Mouse (Mus musculus): ENCODE data around the gene Etl4. TPM values are rescaled to one million over a fixed set of nuclear protein-coding genes. Genes with fewer than 3 reads are reported as not detected.
A peak's percentile ranks its signal among the peaks of the same experiment; 100 is the strongest.

Etl4 gene
- polyA plus RNA-seq, 1 experiment from 2014 or later, result 3.8 TPM

- Histone ChIP-seq H3K4me1 (replicated peaks) (peaks cover 6% of the 10 kb centered on the region; the same call in 1 of the 2 replicates), H3K27ac (no peak overlapping the region), H3K9me3 (no peaks in the 10 kb centered on the region), H3K9ac (replicated peaks) (no peak overlapping the region), H3K4me3 (replicated peaks) (no peak overlapping the region), H3K4me2 (replicated peaks) (no peak overlapping the region), H3K36me3 (no peaks in the 10 kb centered on the region), H3K27me3 (no peaks in the 10 kb centered on the region)
- 31% methylated on average over 6 of the region's 6 CpGs for WGBS
- peak; percentile 92 for ATAC-seq
Measured at GRCm38 (mm10) chr2:20779484-20780381, 870.2 kb downstream of the Etl4 start.

GRCm38 (mm10) chr2:20801236-20801890, 891.8 kb downstream of the Etl4 start:
- no peak overlapping the region for H3K9ac ChIP-seq (replicated peaks)
- H3K36me3 ChIP-seq, result no peaks in the 10 kb centered on the region

GRCm38 (mm10) chr2:20811506-20811905, 901.9 kb downstream of the Etl4 start:
- no peaks in the 10 kb centered on the region; the same call in 1 of the 2 replicates for H3K9me3 ChIP-seq
- H3K4me1 ChIP-seq (replicated peaks), result no peaks in the 10 kb centered on the region
- no peak overlapping the region for H3K4me3 ChIP-seq (replicated peaks)
- H3K27ac ChIP-seq, result no peak overlapping the region
- ATAC-seq, result no peak
- no peak overlapping the region for H3K9ac ChIP-seq (replicated peaks)
- H3K36me3 ChIP-seq, result no peaks in the 10 kb centered on the region
- no peak overlapping the region for H3K4me2 ChIP-seq (replicated peaks)
- 88% methylated on average over 8 of the region's 8 CpGs for WGBS
- no peaks in the 10 kb centered on the region for H3K27me3 ChIP-seq

More at GRCm38 (mm10) chr2:20801236-20801890, 891.8 kb downstream of the Etl4 start:
- no peaks in the 10 kb centered on the region for H3K9me3 ChIP-seq
- H3K4me2 ChIP-seq (replicated peaks), result no peak overlapping the region
- H3K4me1 ChIP-seq (replicated peaks), result no peaks in the 10 kb centered on the region
- ATAC-seq, result no peak
- H3K4me3 ChIP-seq (replicated peaks), result no peak overlapping the region
- H3K27ac ChIP-seq, result no peak overlapping the region
- 54% methylated on average over 8 of the region's 8 CpGs for WGBS
- H3K27me3 ChIP-seq, result no peaks in the 10 kb centered on the region

- WGBS, result 73% methylated on average over 2 of the region's 2 CpGs
- no peak overlapping the region for H3K4me2 ChIP-seq (replicated peaks)
- H3K4me1 ChIP-seq (replicated peaks), result no peaks in the 10 kb centered on the region
- no peak overlapping the region for H3K4me3 ChIP-seq (replicated peaks)
- ATAC-seq, result no peak
- no peaks in the 10 kb centered on the region for H3K36me3 ChIP-seq
- H3K9me3 ChIP-seq, result no peaks in the 10 kb centered on the region; the same call in 1 of the 2 replicates
- H3K9ac ChIP-seq (replicated peaks), result no peak overlapping the region
- H3K27me3 ChIP-seq, result no peaks in the 10 kb centered on the region
- H3K27ac ChIP-seq, result no peak overlapping the region
Measured at GRCm38 (mm10) chr2:20813986-20814385, 904.4 kb downstream of the Etl4 start.

GRCm38 (mm10) chr2:20818226-20818625, 908.6 kb downstream of the Etl4 start:
- Histone ChIP-seq H3K9ac (replicated peaks) (no peak overlapping the region), H3K9me3 (no peaks in the 10 kb centered on the region; the same call in 1 of the 2 replicates), H3K27ac (no peak overlapping the region), H3K4me2 (replicated peaks) (no peak overlapping the region), H3K27me3 (no peaks in the 10 kb centered on the region), H3K4me3 (replicated peaks) (no peak overlapping the region), H3K4me1 (replicated peaks) (no peaks in the 10 kb centered on the region), H3K36me3 (no peaks in the 10 kb centered on the region)
- WGBS, result 87% methylated on average over 7 of the region's 7 CpGs
- ATAC-seq, result no peak

GRCm38 (mm10) chr2:20826258-20826657, 916.7 kb downstream of the Etl4 start:
- no peak for ATAC-seq
- no peaks in the 10 kb centered on the region for H3K36me3 ChIP-seq
- H3K9me3 ChIP-seq, result no peaks in the 10 kb centered on the region
- no peak overlapping the region for H3K4me3 ChIP-seq (replicated peaks)
- H3K27me3 ChIP-seq, result no peaks in the 10 kb centered on the region
- H3K9ac ChIP-seq (replicated peaks), result no peak overlapping the region
- no peaks in the 10 kb centered on the region for H3K4me1 ChIP-seq (replicated peaks)
- H3K4me2 ChIP-seq (replicated peaks), result no peak overlapping the region
- no peak overlapping the region for H3K27ac ChIP-seq

GRCm38 (mm10) chr2:20830882-20831281, 921.3 kb downstream of the Etl4 start:
- WGBS, result 81% methylated on average over 3 of the region's 3 CpGs
- no peak for ATAC-seq
- H3K27ac ChIP-seq, result no peak overlapping the region

GRCm38 (mm10) chr2:20831608-20832406, 922.2 kb downstream of the Etl4 start:
- H3K9ac ChIP-seq (replicated peaks), result no peak overlapping the region
- H3K36me3 ChIP-seq, result no peaks in the 10 kb centered on the region
- no peak for ATAC-seq
- H3K4me1 ChIP-seq (replicated peaks), result no peaks in the 10 kb centered on the region
- H3K27me3 ChIP-seq, result no peaks in the 10 kb centered on the region
- WGBS, result 82% methylated on average over 3 of the region's 3 CpGs
- H3K9me3 ChIP-seq, result no peaks in the 10 kb centered on the region
- H3K27ac ChIP-seq, result no peak overlapping the region
- no peak overlapping the region for H3K4me3 ChIP-seq (replicated peaks)
- no peak overlapping the region for H3K4me2 ChIP-seq (replicated peaks)

More at GRCm38 (mm10) chr2:20830882-20831281, 921.3 kb downstream of the Etl4 start:
- Histone ChIP-seq H3K36me3 (no peaks in the 10 kb centered on the region), H3K4me2 (replicated peaks) (no peak overlapping the region), H3K27me3 (no peaks in the 10 kb centered on the region), H3K4me1 (replicated peaks) (no peaks in the 10 kb centered on the region), H3K9me3 (no peaks in the 10 kb centered on the region), H3K4me3 (replicated peaks) (no peak overlapping the region), H3K9ac (replicated peaks) (no peak overlapping the region)

GRCm38 (mm10) chr2:20849346-20849745, 939.8 kb downstream of the Etl4 start:
- no peaks in the 10 kb centered on the region for H3K27me3 ChIP-seq
- H3K4me1 ChIP-seq (replicated peaks), result no peaks in the 10 kb centered on the region
- H3K36me3 ChIP-seq, result peaks cover 81% of the 10 kb centered on the region
- H3K9me3 ChIP-seq, result no peaks in the 10 kb centered on the region
- H3K27ac ChIP-seq, result no peak overlapping the region
- H3K9ac ChIP-seq (replicated peaks), result no peak overlapping the region
- WGBS, result 69% methylated on average over 18 of the region's 18 CpGs
- ATAC-seq, result 0 out of 2 replicates have a peak, but pooled peaks have one; percentile 15
- no peak overlapping the region for H3K4me2 ChIP-seq (replicated peaks)
- no peak overlapping the region for H3K4me3 ChIP-seq (replicated peaks)
